Mouse (Mus musculus) heart, postnatal 36 days (tissue): ENCODE results near the gene Lins1. TPM values are rescaled to one million over a fixed set of nuclear protein-coding genes. Genes with fewer than 3 reads are reported as not detected.
A peak's percentile ranks its signal among the peaks of the same experiment; 100 is the strongest.

Experiments used
- DNase-seq, 2 experiments: peaks; one replicate each; pipeline ENCODE4 v3.0.0; 2021 to 2022
- intact Hi-C: fragments of 180-260 bp; cut with DNase I; formaldehyde crosslinking; loops from one replicate; pipeline ENCODE4 v1.15.1; 2025
- total RNA-seq, 2 experiments: library from RNA; stranded (reverse); gene quantifications; 2 replicates each; pipeline ENCODE4 v1.2.3; 2021

Gene Lins1
- 1 to 10 TPM; 3.3 to 4.1 TPM for total RNA-seq

GRCm38 (mm10) chr7:66689620-66690360 is at the start of gene Lins1:
Gene Lins1, plus strand, starts transcription at chr7:66689889.
- intact Hi-C loops: no loop called here
- DNase-seq: peak; percentile 93 to 95

- no peak for DNase-seq
- intact Hi-C loops: no loop called here
Measured at GRCm38 (mm10) chr7:66645736-66646135, 44.0 kb upstream of the Lins1 start.

- intact Hi-C loops: no loop called here
- DNase-seq: no peak
Measured at GRCm38 (mm10) chr7:66649181-66649580, 40.5 kb upstream of the Lins1 start.

GRCm38 (mm10) chr7:66650883-66651282 is 38.8 kb upstream of the Lins1 start:
- intact Hi-C loops: no loop called here
- DNase-seq: no peak

- intact Hi-C loops: no loop called here
- no peak for DNase-seq
Measured at GRCm38 (mm10) chr7:66652216-66652615, 37.5 kb upstream of the Lins1 start.

- intact Hi-C loops: no loop called here
- DNase-seq: no peak
Measured at GRCm38 (mm10) chr7:66653596-66653995, 36.1 kb upstream of the Lins1 start.

- no peak for DNase-seq
- intact Hi-C loops: no loop called here
Measured at GRCm38 (mm10) chr7:66655471-66655870, 34.2 kb upstream of the Lins1 start.

- intact Hi-C loops: no loop called here
- no peak for DNase-seq
Measured at GRCm38 (mm10) chr7:66660291-66660690, 29.4 kb upstream of the Lins1 start.

GRCm38 (mm10) chr7:66660972-66661371 is 28.7 kb upstream of the Lins1 start:
- DNase-seq: no peak

GRCm38 (mm10) chr7:66661572-66661971 is 28.1 kb upstream of the Lins1 start:
- intact Hi-C loops: loop anchor here (1.0 kb wide), 3 partner anchors 227 to 351 kb away; no protein-coding TSS in a partner anchor
- DNase-seq: peak; percentile 75 to 85

More at GRCm38 (mm10) chr7:66660972-66661371, 28.7 kb upstream of the Lins1 start:
- intact Hi-C loops: loop anchor here (1.0 kb wide), 3 partner anchors 227 to 351 kb away; no protein-coding TSS in a partner anchor

GRCm38 (mm10) chr7:66663548-66663947 is 26.1 kb upstream of the Lins1 start:
- no peak for DNase-seq
- intact Hi-C loops: loop anchor here (2.0 kb wide), 1 partner anchor 563 kb away; no protein-coding TSS in a partner anchor

- DNase-seq: no peak
- intact Hi-C loops: no loop called here
Measured at GRCm38 (mm10) chr7:66667064-66667463, 22.6 kb upstream of the Lins1 start.

- DNase-seq: no peak
- intact Hi-C loops: no loop called here
Measured at GRCm38 (mm10) chr7:66675800-66676199, 13.9 kb upstream of the Lins1 start.

- intact Hi-C loops: no loop called here
Measured at GRCm38 (mm10) chr7:66682119-66682863, 7.4 kb upstream of the Lins1 start.

GRCm38 (mm10) chr7:66688721-66689120 is 968 bp upstream of the Lins1 start:
- DNase-seq: peak in 1 of 2 experiments; percentile 9
- intact Hi-C loops: no loop called here

More at GRCm38 (mm10) chr7:66682119-66682863, 7.4 kb upstream of the Lins1 start:
- no peak for DNase-seq

- no peak for DNase-seq
- intact Hi-C loops: no loop called here
Measured at GRCm38 (mm10) chr7:66689294-66689619, 432 bp upstream of the Lins1 start, which contains the start of gene Asb7. Gene Asb7, minus strand, starts transcription at chr7:66689596.

GRCm38 (mm10) chr7:66694467-66694866 is 4.8 kb downstream of the Lins1 start:
- no peak for DNase-seq
- intact Hi-C loops: no loop called here

- DNase-seq: no peak
- intact Hi-C loops: loop anchor here (5.0 kb wide), 1 partner anchor 935 kb away; no protein-coding TSS in a partner anchor
Measured at GRCm38 (mm10) chr7:66702721-66703120, 13.0 kb downstream of the Lins1 start.

- no peak for DNase-seq
- intact Hi-C loops: loop anchor here (5.0 kb wide), 1 partner anchor 933 kb away; no protein-coding TSS in a partner anchor
Measured at GRCm38 (mm10) chr7:66704631-66705030, 14.9 kb downstream of the Lins1 start.

GRCm38 (mm10) chr7:66711166-66711565 is 21.5 kb downstream of the Lins1 start:
- intact Hi-C loops: loop anchor here (1.0 to 2.0 kb wide), 2 partner anchors 128 to 488 kb away; partner anchors contain the start of gene Adamts17
- no peak for DNase-seq

- intact Hi-C loops: no loop called here
- DNase-seq: no peak
Measured at GRCm38 (mm10) chr7:66724514-66724913, 34.8 kb downstream of the Lins1 start.
